Mouse (Mus musculus): ENCODE data around the gene Nudt17. TPM values are rescaled to one million over a fixed set of nuclear protein-coding genes. Genes with fewer than 3 reads are reported as not detected.
A peak's percentile ranks its signal among the peaks of the same experiment; 100 is the strongest.
"Not testable (repeated sequence)": the region's sequence is repeated elsewhere in the genome, so short reads cannot be mapped to it uniquely, and the experiment has no call there.

Nudt17 gene
- total RNA-seq, 2 experiments from 2014 or later: 1.5 TPM

DNA sequence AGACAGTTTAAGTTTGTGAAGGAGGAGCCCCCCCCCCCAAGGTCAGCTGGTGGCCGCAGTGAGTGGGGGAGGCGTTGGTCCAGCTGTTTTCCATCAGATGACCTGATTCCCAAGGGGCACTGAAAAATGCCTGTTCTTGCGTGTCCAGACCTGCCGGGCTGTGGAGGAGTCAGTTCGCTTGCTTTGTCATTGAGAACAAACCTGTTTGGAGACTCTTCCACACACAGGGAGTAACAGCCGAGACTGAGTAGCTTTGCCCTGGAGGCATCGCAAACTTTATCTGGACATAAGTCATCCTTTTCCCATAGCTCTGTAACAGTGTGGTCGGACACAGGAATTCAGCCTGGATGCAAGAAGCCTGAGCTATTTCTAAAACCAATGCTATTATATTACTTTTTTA lies 33.9 kb downstream of the Nudt17 start:
- DNase-seq (ENCODE audit: low spot score in 2 of 2): no peak

DNA sequence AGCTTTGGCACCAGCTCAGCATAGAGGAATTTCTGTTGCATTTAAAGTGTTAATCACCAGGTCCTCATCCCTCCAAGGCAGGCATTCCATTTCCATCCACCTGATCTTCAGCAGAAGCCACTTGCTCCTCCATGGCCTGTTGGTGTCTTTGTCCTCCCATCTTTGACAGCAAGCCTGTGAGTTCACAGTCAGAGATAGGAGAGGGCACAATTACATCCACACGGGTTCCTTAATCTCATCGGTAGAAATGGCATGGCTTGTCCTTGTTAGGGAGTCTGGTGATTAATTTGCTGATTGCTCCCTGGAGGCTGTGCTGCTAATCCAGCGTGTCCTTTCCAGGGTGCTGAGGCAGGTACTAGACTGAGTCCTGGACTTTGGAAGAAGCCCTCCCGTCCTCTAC lies 34.8 kb downstream of the Nudt17 start:
- DNase-seq (ENCODE audit: low spot score in 2 of 2): no peak

GRCm38 (mm10) chr3:96671519-96671918 lies 36.8 kb downstream of the Nudt17 start:
- no peak for DNase-seq (ENCODE audit: low spot score in 2 of 2)

GRCm38 (mm10) chr3:96669727-96670468 lies 38.5 kb downstream of the Nudt17 start, which contains the start of gene Ankrd35:
Gene Ankrd35 (plus strand): TSS chr3:96670131.
- peak; percentile 61 to 68 for DNase-seq (ENCODE audit: low spot score in 2 of 2)

- DNase-seq (ENCODE audit: low spot score in 2 of 2): no peak
Measured at GRCm38 (mm10) chr3:96668424-96669067, 39.8 kb downstream of the Nudt17 start.

DNA sequence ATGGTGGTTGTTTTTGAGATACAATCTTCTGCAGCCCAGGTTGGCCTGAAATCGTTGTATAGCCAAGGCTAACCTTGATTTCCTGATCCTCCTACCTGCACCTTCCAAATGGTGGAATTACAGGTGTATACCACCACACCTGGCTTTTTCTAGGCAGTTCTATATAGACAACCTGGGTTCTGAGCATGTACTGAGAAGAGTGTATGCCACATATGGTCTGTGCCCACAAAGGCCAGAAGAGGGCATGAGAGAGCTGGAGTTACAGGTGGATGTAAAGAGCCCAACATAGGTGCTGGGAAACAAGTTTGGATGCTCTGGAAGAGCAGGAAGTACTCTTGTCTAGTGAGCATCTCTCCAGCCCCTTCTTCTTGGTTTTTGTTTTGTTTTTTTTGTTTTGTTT lies 41.0 kb downstream of the Nudt17 start:
- DNase-seq (ENCODE audit: low spot score in 2 of 2): peak in 1 of 2 experiments; percentile 40

DNA sequence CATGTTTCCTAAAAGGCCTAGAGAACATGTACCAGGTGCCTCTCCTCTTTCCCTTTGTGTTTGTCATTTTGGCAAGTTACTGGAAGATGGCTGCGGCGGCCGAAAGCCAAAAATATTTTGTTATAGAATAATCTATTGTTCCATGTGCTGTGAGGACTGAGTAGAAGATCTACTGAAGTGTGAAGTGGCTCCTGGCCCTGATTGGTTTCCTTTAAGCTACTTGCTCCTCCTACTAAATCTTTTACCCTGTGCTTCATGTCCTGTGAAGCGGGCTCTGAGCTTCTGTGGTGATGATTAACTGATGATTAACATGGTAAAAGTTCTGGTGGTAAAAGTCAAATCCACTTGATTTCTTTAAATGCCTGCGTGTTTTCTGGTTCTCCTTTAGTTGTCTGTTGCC lies 41.4 kb downstream of the Nudt17 start:
- DNase-seq (ENCODE audit: low spot score in 2 of 2): no peak

- not testable (repeated sequence) for DNase-seq (ENCODE audit: low spot score in 2 of 2)
Measured at GRCm38 (mm10) chr3:96665732-96666363, 42.5 kb downstream of the Nudt17 start.

DNA sequence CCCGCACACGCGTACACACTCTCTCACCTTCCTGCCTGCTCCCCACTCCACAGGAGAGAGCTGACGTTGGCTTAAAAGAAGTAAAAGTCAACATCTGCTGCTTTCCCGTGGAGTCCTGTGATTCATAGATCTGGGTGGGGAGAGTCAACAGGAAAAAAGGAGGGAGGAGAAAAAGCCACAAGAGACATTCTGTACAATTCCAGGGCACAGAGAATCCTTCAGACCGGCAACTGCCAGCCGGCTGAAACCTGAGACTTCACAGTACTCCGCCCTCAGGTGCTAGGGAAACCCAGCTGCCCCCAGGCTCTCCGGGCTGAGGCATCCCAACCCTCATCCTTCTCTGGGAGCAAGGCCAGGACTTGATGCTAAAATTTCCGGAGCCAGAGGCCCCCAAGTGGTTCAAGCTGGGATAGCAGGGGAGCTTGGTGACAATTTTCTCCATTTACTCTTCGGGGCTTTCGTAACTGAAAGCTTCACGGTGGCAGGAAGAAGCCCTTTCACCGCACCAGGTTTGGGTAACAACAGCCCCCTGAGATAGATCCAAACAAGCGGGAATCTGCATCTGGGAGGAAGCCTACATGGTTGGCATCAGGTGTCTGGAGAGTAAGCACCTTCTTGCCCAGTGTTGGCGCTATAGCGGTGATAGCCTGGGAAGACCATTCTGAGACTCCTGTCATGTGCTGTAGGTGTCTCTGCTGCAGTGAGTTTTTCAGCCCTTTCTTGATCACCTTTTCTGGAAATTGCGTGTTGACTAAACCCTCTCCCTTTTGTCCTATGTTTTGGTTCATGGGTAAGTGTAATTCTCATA lies 44.7 kb downstream of the Nudt17 start:
- DNase-seq (ENCODE audit: low spot score in 2 of 2): peak; percentile 75 to 76

DNA sequence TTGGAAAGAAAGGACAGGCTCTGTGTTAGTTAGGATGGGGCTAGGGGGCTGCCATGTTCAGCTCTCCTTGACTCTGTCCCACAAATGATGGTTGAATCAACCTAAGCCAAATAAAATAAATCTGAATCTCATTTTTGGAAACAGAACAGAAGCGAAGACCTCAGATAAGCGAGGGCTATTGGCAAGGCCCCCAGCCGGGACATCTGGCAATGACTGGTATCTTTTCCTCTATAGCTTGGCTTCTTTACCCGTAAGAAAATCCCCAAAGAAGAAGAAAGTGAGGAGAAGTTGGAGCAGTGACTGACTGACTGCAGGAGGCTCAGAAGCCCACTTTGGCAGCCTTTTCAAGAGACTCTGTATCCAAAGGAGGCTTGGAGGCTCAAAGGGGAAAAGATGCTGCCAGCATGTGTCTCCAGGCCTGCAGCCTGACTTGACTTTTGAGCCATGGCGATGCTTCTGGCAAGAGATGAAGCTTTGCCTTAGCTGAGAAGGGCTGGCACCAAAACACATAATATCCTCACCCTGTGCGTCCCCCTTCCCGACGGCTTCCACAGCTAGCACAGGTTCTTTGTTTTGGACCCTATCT lies 45.5 kb downstream of the Nudt17 start:
- DNase-seq (ENCODE audit: low spot score in 2 of 2): no peak

DNA sequence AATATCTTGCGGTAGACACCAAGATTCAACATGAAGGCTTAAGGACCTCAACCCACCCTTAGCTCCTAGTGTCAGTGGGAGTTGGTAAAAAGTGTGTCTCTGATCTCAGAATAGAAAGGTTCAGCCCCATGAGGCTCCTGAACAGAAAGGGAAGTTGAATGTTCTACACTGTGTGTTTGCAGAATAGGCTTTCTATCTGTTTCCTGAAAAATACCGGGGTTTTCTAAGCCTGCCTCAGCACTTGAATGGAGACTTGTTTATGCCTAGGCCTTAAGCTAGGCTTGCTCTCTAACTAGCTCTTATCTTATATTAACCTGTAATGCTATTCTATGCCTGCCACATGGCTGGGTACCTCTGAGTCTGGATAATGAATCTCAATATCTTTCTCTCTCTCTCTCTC lies 47.5 kb downstream of the Nudt17 start:
- DNase-seq (ENCODE audit: low spot score in 2 of 2): no peak

Other genes starting within 250 kb of the Nudt17 start
- gene Hfe2, start 183.4 kb downstream of the Nudt17 start, total RNA-seq (2021): under 1 TPM in 1 of 2 experiments, not detected in 1; 0.42 TPM
- 100 to 1,000 TPM; 539 to 784 TPM for gene Txnip, start 150.6 kb downstream of the Nudt17 start, total RNA-seq (2021)
- gene Gm16253, start 131.6 kb downstream of the Nudt17 start, total RNA-seq (2021): not detected
- gene Polr3gl, start 114.4 kb downstream of the Nudt17 start, total RNA-seq (2021): 10 to 100 TPM; 35.5 to 38.8 TPM
- under 1 TPM; 0.76 to 0.77 TPM for gene Ankrd34a, start 111.9 kb downstream of the Nudt17 start, total RNA-seq (2021)
- gene Lix1l, start 107.4 kb downstream of the Nudt17 start, total RNA-seq (2021): 10 to 100 TPM; 24.4 to 39.1 TPM
- gene Rbm8a, start 78.6 kb downstream of the Nudt17 start, total RNA-seq (2021): 10 to 100 TPM; 89.7 to 89.8 TPM
- gene Pex11b, start 73.2 kb downstream of the Nudt17 start, total RNA-seq (2021): 10 to 100 TPM; 41.3 to 45.6 TPM
- under 1 TPM; 0.35 to 0.70 TPM for gene Gm42957, start 73.1 kb downstream of the Nudt17 start, total RNA-seq (2021)
- 1 to 10 TPM; 1.4 to 3.0 TPM for gene Itga10, start 63.0 kb downstream of the Nudt17 start, total RNA-seq (2021)
- 1 to 10 TPM; 1.3 to 6.6 TPM for gene Ankrd35, start 38.4 kb downstream of the Nudt17 start, total RNA-seq (2021)
- 10 to 100 TPM; 19.7 to 20.1 TPM for gene Pias3, start 12.2 kb downstream of the Nudt17 start, total RNA-seq (2021)
- gene Polr3c, start 19.1 kb upstream of the Nudt17 start, total RNA-seq (2021): 10 to 100 TPM; 25.2 to 25.5 TPM
- 10 to 100 TPM; 37.5 to 39.0 TPM for gene Rnf115, start 19.1 kb upstream of the Nudt17 start, total RNA-seq (2021)
- gene Pdzk1, start 120.7 kb upstream of the Nudt17 start, total RNA-seq (2021): under 1 TPM in 1 of 2 experiments, not detected in 1; 0.99 TPM
- gene Cd160, start 120.8 kb upstream of the Nudt17 start, total RNA-seq (2021): under 1 TPM; 0.36 to 0.54 TPM
- 1 to 10 TPM; 1.3 to 2.3 TPM for gene Gja5, start 196.1 kb upstream of the Nudt17 start, total RNA-seq (2021)
- gene Gpr89, start 196.8 kb upstream of the Nudt17 start, total RNA-seq (2021): 10 to 100 TPM; 25.9 to 35.0 TPM
- not detected for gene Gja8, start 217.5 kb upstream of the Nudt17 start, total RNA-seq (2021)

Data from adrenal gland, adult 18-20 months (tissue).